Mouse (Mus musculus) midbrain, embryonic 11.5 days (tissue): Measurements from ENCODE around the gene Gm11172. TPM values are rescaled to one million over a fixed set of nuclear protein-coding genes. Genes with fewer than 3 reads are reported as not detected.

Source experiments
- ATAC-seq: fragments of 200-750 bp; cut with Nextera tagmentation; 2 replicates; pipeline ENCODE4 v1.8.0; 2017; ENCODE audit warnings: moderate TSS enrichment, moderate library complexity; ENCODE audit not compliant: low FRiP score
- DNase-seq: peaks from one replicate; pipeline ENCODE4 v3.0.0; 2015; ENCODE audit warnings: low spot score; ENCODE audit errors: missing footprints
- H3K27ac ChIP-seq: fragments of 300-500 bp; sonication (generic); 2 replicates; pipeline ENCODE4 v1.5.1; 2014; ENCODE audit warnings: low read depth, low read length
- H3K27me3 ChIP-seq: fragments of 300-500 bp; sonication (generic); 2 replicates; pipeline ENCODE4 v1.6.1; 2014; ENCODE audit warnings: mild to moderate bottlenecking, low read length, moderate library complexity, mixed read lengths; ENCODE audit not compliant: control insufficient read depth, insufficient read depth
- H3K36me3 ChIP-seq: fragments of 300-500 bp; sonication (generic); 2 replicates; pipeline ENCODE4 v1.6.1; 2014; ENCODE audit warnings: mild to moderate bottlenecking, low read length, moderate library complexity, mixed read lengths; ENCODE audit not compliant: control insufficient read depth, insufficient read depth
- H3K4me1 ChIP-seq: fragments of 300-500 bp; sonication (generic); 2 replicates; pipeline ENCODE4 v1.6.1; 2014; ENCODE audit warnings: low read length; ENCODE audit not compliant: control insufficient read depth, insufficient read depth
- H3K4me2 ChIP-seq: fragments of 300-500 bp; sonication (generic); 2 replicates; pipeline ENCODE4 v1.6.1; 2014; ENCODE audit warnings: mild to moderate bottlenecking, moderate library complexity
- H3K4me3 ChIP-seq: fragments of 300-500 bp; sonication (generic); 2 replicates; pipeline ENCODE4 v1.5.1; 2014; ENCODE audit warnings: low read depth, low read length
- H3K9ac ChIP-seq: fragments of 300-500 bp; sonication (generic); 2 replicates; pipeline ENCODE4 v1.6.1; 2014; ENCODE audit warnings: low read length
- H3K9me3 ChIP-seq: fragments of 300-500 bp; sonication (generic); 2 replicates; pipeline ENCODE4 v1.6.1; 2016; ENCODE audit warnings: low read length; ENCODE audit not compliant: control insufficient read depth
- WGBS: fragments of 180-500 bp; shearing (Covaris S2); extraction: QIAGEN DNeasy Blood & Tissue Kit; methylation state at CpG from one replicate; pipeline ENCODE4 v1.1.7; 2014; 5-methylcytosine and 5-hydroxymethylcytosine counted together
- polyA plus RNA-seq: library from polyadenylated mRNA; unstranded; fragments of >200 nt; fragmentation: Nextera tagmentation; extraction: Ambion mirVana; gene quantifications from 2 replicates; pipeline ENCODE4 v1.2.1, GENCODE M21; 2014

Gene Gm11172
- polyA plus RNA-seq, 1 experiment from 2014 or later = not detected

DNA sequence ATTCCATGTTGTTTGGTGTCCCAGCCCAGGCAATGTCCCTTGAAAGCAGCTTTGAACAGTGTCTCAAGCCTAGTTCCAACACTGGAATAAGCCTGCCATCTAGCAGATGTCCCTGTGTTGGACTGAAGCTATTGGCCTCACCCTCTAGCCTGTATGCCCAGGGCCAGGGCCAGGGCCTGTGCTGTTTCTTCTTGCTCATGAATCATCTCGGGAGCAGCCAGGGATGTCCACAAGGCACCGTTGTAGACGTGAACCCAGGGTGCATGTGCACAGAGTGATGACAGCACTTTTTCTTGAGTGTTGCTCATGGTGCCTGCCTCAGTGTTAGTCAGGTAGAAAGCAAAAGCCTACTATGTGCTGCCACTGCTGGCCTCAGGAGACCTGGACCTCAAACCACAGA, 24.5 kb downstream of the Gm11172 start:
- Histone ChIP-seq H3K4me2 (no peak overlapping the region), H3K4me1 (peaks cover 22% of the 10 kb centered on the region), H3K36me3 (no peaks in the 10 kb centered on the region), H3K4me3 (no peak overlapping the region), H3K27ac (no peak overlapping the region), H3K9me3 (no peaks in the 10 kb centered on the region), H3K27me3 (no peaks in the 10 kb centered on the region), H3K9ac (no peak overlapping the region)
- no peak for ATAC-seq
- 96% methylated on average over 3 of the region's 3 CpGs for WGBS
- DNase-seq = no peak

DNA sequence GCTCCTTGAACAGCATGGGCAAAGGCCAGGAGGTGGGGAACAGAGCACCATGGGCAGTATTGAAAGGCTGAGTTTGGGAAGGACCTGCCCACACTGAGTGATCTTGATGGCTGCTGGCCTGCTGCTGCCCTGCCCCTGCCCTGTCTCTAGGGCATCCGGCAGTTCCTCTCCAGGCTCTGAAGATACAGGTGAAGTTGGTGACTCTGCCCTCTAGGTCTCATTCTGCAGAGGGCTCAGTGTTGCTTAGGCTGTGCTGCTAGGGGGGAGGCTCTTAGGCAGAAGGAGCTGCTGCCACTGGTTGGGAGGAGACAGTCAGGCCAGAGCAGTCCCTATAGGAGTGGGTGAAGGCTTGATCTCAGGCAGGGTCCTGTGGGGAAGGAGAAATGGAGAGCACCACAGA, 25.2 kb downstream of the Gm11172 start:
- Histone ChIP-seq H3K4me2 (no peak overlapping the region), H3K4me1 (peaks cover 22% of the 10 kb centered on the region), H3K27ac (no peak overlapping the region), H3K36me3 (no peaks in the 10 kb centered on the region), H3K9me3 (no peaks in the 10 kb centered on the region), H3K4me3 (no peak overlapping the region), H3K27me3 (no peaks in the 10 kb centered on the region), H3K9ac (no peak overlapping the region)
- WGBS = 94% methylated on average over 1 of the region's 1 CpGs
- no peak for ATAC-seq
- DNase-seq = no peak

DNA sequence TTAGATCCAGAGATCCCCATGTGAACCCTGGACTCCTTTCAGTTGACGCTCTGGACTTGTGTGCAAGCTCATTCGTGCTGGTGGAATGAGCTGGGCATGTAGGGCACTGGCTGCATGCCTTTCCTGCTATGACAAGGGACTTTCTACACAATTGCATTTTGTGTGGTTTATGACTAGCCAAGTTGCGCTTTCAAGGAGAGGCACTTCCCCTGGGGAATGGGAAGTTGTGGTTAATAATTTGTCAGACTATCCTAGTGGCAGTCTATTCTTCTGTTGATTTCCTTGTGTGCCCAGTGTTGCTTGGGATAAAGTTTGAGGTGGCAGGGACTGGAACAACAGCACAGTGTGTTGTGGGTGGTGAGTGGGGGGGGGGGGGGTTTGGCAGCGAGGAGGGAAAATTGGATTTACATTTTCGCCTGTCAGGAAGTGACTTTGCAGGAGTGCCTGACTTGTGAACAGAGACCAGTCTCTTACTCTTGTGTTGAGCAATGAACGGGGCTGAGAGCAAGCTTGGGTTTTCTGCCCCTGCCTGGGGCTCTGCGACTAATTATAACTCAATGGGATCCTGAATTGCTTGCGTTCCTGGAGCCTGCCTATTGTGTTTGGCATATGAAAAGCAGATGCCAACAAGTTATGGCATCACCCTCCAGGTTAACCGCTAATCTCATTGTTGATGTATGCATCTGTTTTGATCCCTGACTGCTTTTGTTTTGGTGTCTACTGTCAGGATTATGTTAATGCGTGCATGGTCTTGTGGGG, 26.0 kb downstream of the Gm11172 start:
- WGBS = 57% methylated on average over 10 of the region's 10 CpGs
- Histone ChIP-seq H3K4me3 (no peak overlapping the region), H3K9me3 (no peaks in the 10 kb centered on the region), H3K4me1 (peaks cover 27% of the 10 kb centered on the region), H3K27ac (no peak overlapping the region), H3K9ac (no peak overlapping the region), H3K36me3 (no peaks in the 10 kb centered on the region), H3K27me3 (no peaks in the 10 kb centered on the region), H3K4me2 (no peak overlapping the region)
- ATAC-seq (no peak), DNase-seq (no peak)

DNA sequence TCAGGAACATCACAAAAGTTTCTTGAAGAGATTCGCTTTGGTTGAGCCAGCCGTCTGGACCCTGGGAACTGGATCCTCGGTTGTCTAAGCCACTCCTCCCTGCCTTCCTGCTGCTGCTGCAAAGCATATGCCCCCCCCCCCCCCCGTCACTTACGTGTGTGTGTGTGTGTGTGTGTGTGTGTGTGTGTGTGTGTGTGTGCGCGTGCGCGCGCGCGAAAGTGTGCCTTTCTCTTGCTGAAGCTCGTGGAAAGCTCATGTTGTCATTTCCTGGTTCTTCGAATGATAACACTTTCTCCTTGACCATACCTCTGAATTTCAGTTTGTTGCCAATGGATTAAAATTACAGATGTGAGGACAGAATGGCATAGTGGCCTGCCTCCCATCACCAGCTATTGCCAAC, 27.3 kb downstream of the Gm11172 start:
- Histone ChIP-seq H3K9ac (no peak overlapping the region), H3K36me3 (no peaks in the 10 kb centered on the region), H3K27me3 (no peaks in the 10 kb centered on the region), H3K4me2 (no peak overlapping the region), H3K27ac (no peak overlapping the region), H3K4me3 (no peak overlapping the region), H3K4me1 (peaks cover 26% of the 10 kb centered on the region), H3K9me3 (no peaks in the 10 kb centered on the region)
- ATAC-seq (no peak), DNase-seq (no peak)
- 94% methylated on average over 12 of the region's 14 CpGs for WGBS

DNA sequence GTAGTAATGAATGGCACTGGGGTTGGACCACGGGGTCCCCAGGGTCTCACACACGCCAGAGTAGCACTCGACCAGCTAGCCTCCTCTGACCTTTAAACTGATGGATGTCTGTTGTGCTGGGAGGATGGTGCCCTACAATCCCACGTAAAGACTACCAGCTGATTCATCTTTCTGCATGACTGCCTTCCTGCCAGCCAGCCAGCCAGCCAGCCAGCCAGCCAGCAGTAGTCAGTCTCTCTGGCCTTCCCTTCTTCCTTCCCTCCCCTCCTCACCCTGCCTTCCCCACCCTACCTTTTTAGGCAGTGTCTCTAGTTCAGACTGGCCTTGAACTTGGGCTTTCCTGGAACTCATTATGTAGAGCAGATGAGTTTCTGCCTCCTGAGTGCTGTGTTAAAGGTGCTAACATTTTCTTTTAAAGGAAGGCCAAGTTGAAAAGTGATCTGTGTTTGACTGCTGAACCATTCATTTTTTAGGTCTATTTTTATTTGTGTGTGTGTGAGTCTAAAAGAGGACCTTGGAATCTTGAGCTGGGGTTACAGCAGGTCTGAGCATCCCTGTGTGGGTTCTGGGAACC, 29.7 kb downstream of the Gm11172 start:
- DNase-seq (no peak), ATAC-seq (no peak)
- Histone ChIP-seq H3K9me3 (no peaks in the 10 kb centered on the region), H3K27ac (no peak overlapping the region), H3K27me3 (no peaks in the 10 kb centered on the region), H3K36me3 (no peaks in the 10 kb centered on the region), H3K4me1 (peaks cover 15% of the 10 kb centered on the region), H3K4me3 (no peak overlapping the region), H3K9ac (no peak overlapping the region), H3K4me2 (no peak overlapping the region)
- 80% methylated on average over 4 of the region's 4 CpGs for WGBS

DNA sequence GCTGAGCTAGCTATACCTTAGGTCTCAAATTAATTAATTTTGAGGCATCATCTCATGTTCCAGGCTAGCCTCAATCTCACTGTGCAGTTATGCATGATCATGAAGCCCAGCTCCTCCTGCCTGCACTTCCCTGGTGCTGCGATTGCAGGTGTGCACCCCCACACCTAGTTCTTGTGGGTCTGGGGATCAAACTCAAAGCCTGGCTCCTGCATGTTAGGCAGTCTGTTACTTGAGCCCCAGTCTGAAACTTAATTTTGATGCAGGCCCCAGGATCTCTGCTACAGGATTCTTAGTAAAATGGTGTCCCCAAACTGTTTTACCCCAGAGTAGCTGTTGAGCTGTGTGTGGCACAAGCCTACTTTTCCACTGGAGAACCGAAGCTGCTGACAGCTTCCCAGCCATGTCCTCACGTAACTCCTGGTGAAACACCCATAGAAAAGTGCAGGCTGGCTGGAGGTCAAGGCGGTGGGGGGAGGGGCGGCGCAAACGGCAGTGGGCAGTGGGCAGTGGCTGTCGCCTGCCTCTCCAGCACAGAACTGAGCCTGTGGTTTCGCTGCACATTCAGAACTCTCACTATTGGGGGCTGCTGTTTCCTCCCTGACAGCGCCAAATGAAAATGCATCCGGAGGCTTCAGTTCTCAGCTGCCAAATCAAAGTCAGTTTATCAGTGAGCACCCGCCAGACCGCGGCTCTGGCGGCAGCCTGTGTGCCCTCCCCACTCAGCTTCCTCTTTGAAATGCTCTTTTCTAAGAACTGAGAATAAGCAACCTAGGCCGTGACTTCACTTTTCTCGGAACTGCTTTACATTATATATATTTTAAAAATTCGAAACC, 31.0 kb downstream of the Gm11172 start:
- no peak overlapping the region for H3K4me3 ChIP-seq
- no peaks in the 10 kb centered on the region for H3K27me3 ChIP-seq
- peak; percentile 91 for DNase-seq
- H3K27ac ChIP-seq = no peak overlapping the region
- peaks cover 7% of the 10 kb centered on the region for H3K4me1 ChIP-seq
- no peaks in the 10 kb centered on the region for H3K9me3 ChIP-seq
- no peak overlapping the region for H3K9ac ChIP-seq
- ATAC-seq = no peak
- peak overlapping the region; percentile 6; the same call in 1 of the 2 replicates for H3K4me2 ChIP-seq
- 27% methylated on average over 18 of the region's 18 CpGs for WGBS
- H3K36me3 ChIP-seq = no peaks in the 10 kb centered on the region

DNA sequence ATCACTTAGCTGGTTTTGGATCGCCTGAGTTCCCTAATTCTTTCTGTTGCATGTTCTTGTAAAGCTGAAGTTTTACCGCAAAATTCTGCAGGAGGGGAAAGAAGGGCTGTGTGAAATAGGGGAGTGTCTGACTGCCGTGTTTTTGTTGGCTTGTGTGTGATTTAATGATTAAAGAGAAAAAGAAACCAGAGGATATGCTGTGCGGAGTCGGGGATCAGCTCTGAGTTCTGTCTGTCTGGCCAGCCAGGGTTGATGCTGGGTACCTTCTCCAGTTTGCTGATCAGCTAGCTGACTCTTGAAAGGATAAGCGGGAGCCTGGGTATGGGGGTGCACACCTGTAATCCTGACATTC, 31.6 kb downstream of the Gm11172 start:
- Histone ChIP-seq H3K9ac (no peak overlapping the region), H3K27ac (no peak overlapping the region), H3K4me2 (no peak overlapping the region), H3K4me3 (no peak overlapping the region), H3K36me3 (no peaks in the 10 kb centered on the region), H3K27me3 (no peaks in the 10 kb centered on the region), H3K4me1 (peaks cover 7% of the 10 kb centered on the region), H3K9me3 (no peaks in the 10 kb centered on the region)
- 78% methylated on average over 6 of the region's 6 CpGs for WGBS
- no peak for ATAC-seq
- DNase-seq = no peak

DNA sequence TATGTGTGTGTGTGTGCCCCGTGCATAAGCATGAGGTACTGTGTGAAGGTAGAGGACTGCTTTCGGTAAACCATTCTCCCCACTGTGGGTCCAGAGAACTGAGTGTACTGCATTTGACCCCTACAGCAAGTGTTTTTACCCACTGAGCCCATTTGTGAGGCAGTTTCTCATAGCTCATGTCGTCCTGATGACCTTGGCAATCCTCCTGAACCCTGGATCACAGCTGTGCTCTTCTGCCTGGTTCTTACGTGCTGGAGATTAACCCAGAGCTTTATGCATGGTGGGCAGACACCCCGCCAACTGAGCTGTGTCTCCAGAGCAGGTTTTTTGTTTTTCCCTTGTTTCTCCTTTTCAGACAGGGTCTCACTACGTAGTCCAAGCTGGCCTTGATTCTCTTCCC, 33.2 kb downstream of the Gm11172 start:
- H3K27me3 ChIP-seq = no peaks in the 10 kb centered on the region
- no peak overlapping the region for H3K9ac ChIP-seq
- H3K27ac ChIP-seq = no peak overlapping the region
- no peak overlapping the region for H3K4me2 ChIP-seq
- no peak for DNase-seq
- H3K4me3 ChIP-seq = no peak overlapping the region
- ATAC-seq = no peak
- H3K9me3 ChIP-seq = no peaks in the 10 kb centered on the region
- no peaks in the 10 kb centered on the region for H3K36me3 ChIP-seq
- 74% methylated on average over 6 of the region's 6 CpGs for WGBS
- H3K4me1 ChIP-seq = peaks cover 7% of the 10 kb centered on the region

DNA sequence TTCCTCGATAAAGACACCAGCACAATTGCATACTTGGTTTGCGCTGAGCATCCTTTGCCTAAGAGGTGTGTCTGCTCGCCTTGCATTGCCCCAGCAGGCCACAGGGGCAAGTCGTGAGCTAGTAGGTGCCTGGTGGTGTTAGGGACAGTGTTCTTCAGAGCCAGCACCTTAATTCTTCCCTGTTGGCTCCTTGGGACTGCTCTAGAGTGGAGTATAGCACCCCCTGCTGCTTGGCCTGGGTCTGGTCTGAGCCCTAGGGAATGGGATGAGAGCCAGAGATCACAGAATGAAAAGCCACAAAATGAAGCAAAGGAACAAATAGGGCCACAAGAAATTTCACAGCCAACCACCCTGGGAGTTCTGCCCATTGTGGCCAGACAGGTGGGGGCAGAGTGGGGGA, 33.8 kb downstream of the Gm11172 start:
- Histone ChIP-seq H3K4me1 (peaks cover 7% of the 10 kb centered on the region), H3K9ac (no peak overlapping the region), H3K4me2 (no peak overlapping the region), H3K27me3 (no peaks in the 10 kb centered on the region), H3K27ac (no peak overlapping the region), H3K36me3 (no peaks in the 10 kb centered on the region), H3K4me3 (no peak overlapping the region), H3K9me3 (no peaks in the 10 kb centered on the region)
- ATAC-seq (peak; percentile 46; the same call in 1 of the 2 replicates), DNase-seq (no peak)
- WGBS = 58% methylated on average over 4 of the region's 4 CpGs
